Mouse (Mus musculus) erythroblast, adult 5-6 weeks (primary cell): Measurements from ENCODE around the gene Ltf. TPM values are rescaled to one million over a fixed set of nuclear protein-coding genes. Genes with fewer than 3 reads are reported as not detected.

ENCODE experiments used
- ATAC-seq: replicated peaks from 2 replicates; pipeline ENCODE4 v1.8.0; 2016; ENCODE audit warnings: moderate number of reproducible peaks, mild to moderate bottlenecking, moderate TSS enrichment, inconsistent platforms; ENCODE audit not compliant: poor library complexity, low FRiP score, severe bottlenecking
- total RNA-seq, 2 experiments: library from RNA; stranded (forward) in 1 of 2; stranded (reverse) in 1 of 2; fragments of 150-400 nt in 1 of 2; fragments of 200-764, 138-1000 nt in 1 of 2; gene quantifications; 2 replicates each; pipeline versions ENCODE4 v1.2.3 to v1.2.4; 2015 to 2017; ENCODE audit warnings: low replicate concordance in 2 of 2

The Ltf gene
- total RNA-seq, 2 experiments from 2014 or later = 738 to 1,023 TPM

DNA sequence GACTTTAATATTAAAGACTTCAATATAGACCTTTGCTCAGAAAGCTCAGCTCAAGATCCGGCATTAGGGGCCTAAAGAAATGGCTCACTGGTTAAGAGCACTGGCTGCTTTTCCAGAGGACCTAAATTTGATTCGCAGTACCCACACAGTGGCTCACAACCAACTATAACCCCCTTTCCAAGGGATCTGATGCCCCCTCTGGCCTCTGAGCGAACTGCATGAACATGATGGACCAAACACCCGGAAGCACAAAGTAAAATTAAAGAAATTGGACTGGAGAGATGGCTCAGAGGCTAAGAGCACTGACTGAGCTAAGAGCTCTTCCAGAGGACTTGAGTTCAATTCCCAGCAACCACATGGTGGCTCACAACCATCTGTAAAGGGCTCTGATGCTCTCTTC is 3.4 kb upstream of the Ltf start:
- ATAC-seq = no peak

- ATAC-seq = no peak
Observed at GRCm38 (mm10) chr9:111026791-111027190, 7.7 kb downstream of the Ltf start.

GRCm38 (mm10) chr9:111033717-111034116 is 14.6 kb downstream of the Ltf start:
- ATAC-seq = no peak

DNA sequence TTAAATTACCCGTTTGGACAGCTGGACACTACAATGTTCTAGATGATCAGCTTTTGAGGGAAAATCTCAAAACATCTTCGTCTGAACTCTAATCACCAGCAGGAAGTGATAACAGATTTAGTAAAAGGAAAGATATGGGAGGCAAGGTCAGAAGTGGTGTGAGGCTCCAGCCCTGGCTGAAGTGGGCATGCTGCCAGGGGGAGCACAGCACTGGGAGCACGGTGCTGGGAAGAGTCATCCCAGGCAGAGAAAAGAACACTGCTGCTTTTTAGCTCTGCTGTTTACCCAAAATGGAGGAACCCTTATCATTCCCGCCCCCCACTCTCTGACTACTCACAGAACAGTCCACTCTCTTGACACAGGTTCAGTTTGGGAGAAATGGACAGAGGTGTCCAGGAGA is 20.9 kb downstream of the Ltf start:
- no peak for ATAC-seq

DNA sequence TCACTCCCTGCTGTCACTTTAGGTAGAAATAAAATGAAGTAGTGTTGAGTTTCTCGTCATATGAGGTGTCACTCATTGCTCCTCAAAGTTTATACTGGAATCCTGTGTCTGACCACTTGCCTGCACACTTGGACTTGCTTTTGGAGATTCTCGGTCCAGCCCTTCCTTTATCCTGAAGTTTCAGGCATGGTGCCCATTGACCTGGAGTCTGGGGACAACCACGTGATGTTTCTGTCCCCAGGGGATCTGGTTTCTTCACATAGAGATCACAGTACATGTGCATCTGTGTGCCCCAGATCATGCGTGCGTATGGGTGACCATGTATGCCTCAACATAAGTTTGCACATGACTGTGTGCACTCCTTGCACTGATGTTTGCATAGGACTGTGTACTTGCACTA is 23.2 kb downstream of the Ltf start:
- no peak for ATAC-seq

DNA sequence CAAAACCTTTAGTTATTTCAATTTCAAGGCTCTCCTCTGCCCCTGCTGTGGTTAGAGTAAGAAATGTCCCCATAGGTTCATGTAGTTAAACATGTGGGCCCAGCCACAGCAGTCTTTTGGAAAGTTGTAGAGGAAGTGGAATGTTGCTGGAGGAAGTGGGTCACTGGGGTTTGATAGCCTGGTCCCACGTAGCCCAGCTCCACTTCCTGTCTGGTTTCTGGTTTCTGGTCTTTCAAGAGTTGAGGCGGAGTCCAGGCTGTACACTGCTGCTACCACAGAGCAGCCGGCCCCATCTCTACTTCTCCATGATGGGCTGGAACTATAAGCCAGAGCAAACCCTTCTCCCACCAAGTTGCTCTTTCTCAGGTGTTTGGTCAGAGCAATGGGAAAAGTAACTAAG is 27.2 kb downstream of the Ltf start:
- ATAC-seq = no peak

DNA sequence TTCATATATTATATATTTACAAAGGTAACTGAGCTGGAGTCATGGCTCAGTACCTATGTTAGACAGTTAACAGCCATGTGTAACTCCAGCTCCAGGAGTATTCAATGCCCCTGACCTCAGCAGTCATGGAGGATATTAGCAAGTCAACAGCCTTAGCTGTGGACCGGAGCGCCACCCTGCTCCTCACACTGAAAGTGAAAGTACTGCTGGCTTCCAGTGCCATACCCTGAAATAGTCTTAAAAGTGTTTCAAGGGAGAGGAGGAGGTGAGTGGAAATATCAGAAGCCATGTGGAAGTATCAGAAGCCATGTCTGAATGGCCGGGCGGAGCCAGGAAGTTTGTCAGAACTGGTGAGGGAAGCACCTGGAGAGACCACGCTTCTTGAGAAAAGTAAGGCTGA is 28.2 kb downstream of the Ltf start:
- no peak for ATAC-seq

DNA sequence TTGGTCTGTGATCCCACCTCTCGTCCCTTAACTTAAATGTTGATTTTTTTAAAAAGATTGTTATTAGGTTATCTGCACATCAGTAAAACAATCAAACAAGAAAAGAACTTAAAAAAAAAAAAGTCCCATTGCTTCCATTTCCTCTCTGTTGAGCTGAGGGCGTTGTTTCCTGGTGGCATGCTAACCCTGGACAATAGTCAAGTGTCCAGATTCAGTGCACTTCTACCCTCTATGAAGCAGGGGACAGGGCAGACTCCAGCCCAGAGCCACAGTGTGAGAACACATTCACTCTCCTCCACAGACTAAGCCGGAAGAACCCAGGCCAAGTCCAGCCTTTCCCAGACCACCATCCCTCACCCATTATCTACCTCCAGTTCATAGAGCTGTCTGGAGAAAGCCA is 29.4 kb downstream of the Ltf start:
- no peak for ATAC-seq

DNA sequence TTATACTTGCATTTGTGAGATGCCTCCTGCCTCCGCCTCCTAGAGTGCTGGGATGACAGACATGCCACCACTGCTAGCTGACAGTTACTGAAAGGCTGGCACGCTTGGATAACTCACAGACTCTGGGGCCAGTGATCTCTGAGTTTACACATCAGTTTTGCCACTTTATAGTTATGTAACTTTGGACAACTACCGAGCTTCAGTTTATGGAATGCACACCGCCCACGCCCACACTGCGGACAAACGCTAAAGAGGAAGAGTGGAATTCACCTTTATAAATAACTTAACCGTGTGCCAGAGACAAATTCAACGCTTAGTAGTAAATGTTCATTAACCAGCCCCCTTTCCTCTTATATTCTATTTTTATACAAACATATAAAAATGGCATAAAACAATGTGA is 35.9 kb downstream of the Ltf start:
- ATAC-seq = no peak

DNA sequence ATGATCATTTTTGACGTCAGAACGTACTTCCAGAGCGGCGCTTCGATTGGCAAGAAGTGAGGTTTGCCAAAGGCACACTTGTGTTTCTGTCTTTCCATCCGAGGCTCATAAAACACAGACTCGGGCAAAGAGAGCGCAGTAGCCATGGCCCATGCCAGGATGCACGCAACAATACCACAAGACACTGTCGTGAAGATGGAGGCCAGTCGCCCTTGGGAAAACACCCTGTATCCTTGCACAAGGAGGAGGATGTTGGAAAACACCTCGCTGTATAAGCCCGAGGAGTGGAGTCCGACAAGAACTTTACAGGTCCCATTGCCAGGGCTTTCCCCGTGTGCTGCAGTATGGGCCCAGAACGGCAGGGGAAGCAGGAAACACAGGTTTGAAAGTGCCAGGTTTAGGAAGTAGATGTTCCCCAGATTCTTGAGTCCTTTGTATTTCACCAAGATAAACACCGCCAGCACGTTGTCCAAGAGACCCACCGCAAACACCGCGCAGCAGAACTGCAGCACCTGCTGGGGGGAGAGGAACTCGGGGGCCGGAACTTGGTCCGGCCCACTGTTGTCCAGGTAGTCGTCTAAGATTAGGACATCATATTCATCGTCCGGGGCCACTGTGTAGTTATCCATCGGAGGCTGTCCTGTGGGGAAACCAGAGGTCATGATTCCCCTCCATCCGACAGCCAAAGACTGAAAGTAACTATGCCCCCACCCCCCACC is 36.9 kb downstream of the Ltf start:
- ATAC-seq = peak; percentile 16

- no peak; the same call in 1 of the 2 replicates for ATAC-seq
Observed at GRCm38 (mm10) chr9:111056519-111056797, 37.4 kb downstream of the Ltf start.

GRCm38 (mm10) chr9:111056798-111057543 is 37.9 kb downstream of the Ltf start, which contains the start of gene Ccrl2:
Gene Ccrl2 (minus strand): TSS chr9:111057519.
- peak; percentile 90 for ATAC-seq

GRCm38 (mm10) chr9:111057544-111058370 is 38.7 kb downstream of the Ltf start:
- ATAC-seq = peak; percentile 4; the same call in 1 of the 2 replicates

DNA sequence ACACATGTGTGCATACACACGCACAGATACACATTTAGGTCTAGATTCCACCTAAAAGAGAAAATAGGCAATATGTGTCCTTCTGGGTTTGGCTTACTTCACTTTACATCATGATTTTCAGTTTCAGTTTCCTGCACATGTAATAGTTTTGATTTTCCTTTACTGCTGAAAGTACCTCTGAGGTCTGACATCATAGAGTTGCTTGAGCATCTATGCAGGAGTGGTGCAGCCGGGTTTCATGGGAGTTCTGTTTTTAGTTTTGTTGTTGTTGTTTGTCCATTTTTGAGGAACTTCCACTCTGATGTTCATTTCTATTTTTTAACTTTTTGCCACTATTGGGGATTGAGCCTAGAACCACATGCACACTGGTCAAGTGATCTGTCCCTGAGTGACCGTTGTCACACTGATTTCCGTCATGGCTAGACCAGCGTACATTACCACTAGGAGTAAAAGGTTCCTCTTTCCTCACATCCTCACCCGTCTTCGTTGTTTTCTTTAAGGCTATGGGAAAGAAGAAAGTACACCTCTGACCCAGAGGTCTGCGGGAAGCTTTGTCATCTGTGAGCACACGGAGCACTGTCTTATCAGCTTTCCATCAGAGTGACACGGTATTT is 40.0 kb downstream of the Ltf start:
- ATAC-seq = no peak

DNA sequence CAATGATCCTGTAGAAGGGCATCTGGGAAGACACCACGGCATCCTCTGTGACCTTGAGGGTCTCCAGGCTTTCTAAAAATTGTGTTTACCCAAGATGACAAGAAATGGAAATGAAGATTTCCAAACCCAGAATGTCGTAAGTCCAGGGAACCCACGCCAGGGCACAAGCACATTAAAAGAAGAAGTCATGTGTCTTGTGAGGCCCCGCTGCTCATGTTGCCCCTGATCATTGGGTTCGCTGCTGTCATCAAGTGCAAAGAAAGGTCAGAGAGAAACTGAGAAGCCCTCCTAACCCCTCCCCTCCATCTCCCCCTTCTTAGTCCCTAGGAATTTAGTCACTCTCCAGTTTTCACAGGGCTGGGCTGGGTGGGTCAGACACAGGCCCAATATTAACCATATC is 43.8 kb downstream of the Ltf start:
- ATAC-seq = no peak

- no peak for ATAC-seq
Observed at GRCm38 (mm10) chr9:111067052-111067451, 48.0 kb downstream of the Ltf start.

GRCm38 (mm10) chr9:111070546-111070961 is 51.5 kb downstream of the Ltf start:
- peak; percentile 89 for ATAC-seq

- ATAC-seq = peak; percentile 65; the same call in 1 of the 2 replicates
Observed at GRCm38 (mm10) chr9:111072175-111072574, 53.1 kb downstream of the Ltf start.

GRCm38 (mm10) chr9:111072971-111073370 is 53.9 kb downstream of the Ltf start:
- ATAC-seq = no peak

- peak; percentile 83 for ATAC-seq
Observed at GRCm38 (mm10) chr9:111077745-111078144, 58.7 kb downstream of the Ltf start.
